Mouse (Mus musculus): ENCODE data around the gene Napb. TPM values are rescaled to one million over a fixed set of nuclear protein-coding genes. Genes with fewer than 3 reads are reported as not detected.

Napb gene
- polyA plus RNA-seq, 1 experiment from 2014 or later, result 2.8 TPM

DNA sequence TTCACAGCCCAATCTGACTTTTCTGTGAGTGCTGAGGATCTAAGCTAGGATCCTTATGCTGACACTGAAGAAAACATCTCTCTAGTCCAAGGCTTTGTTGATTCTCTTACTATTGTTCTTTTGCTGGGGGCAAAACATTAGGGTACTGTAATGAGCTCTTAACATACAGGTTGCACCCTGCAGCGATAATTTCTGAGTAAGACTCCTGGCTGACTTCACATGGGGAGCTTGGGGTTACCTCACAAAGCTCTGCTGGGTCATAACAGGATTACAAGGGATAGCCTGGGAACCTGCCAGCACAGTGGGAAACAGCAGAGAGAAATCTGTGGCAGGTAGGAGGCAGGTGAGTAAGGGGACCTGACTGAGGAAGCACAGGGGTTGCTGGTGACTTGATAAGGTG, 17.8 kb upstream of the Napb start, which contains the start of gene Cstl1:
Gene Cstl1 (plus strand): TSS at position 301 of the 400 bp plus-strand sequence.
- Histone ChIP-seq H3K4me1 (ENCODE audit: insufficient read depth) (no peaks in the 10 kb centered on the region), H3K4me3 (ENCODE audit: low read depth, low read length) (no peak within 1 kb of the TSS), H3K36me3 (ENCODE audit: insufficient read depth) (no peaks in the 10 kb centered on the region), H3K9me3 (ENCODE audit: low read depth, low read length) (no peaks in the 10 kb centered on the region), H3K4me2 (no peak within 1 kb of the TSS), H3K9ac (no peak within 1 kb of the TSS), H3K27ac (ENCODE audit: low read depth) (no peak within 1 kb of the TSS), H3K27me3 (ENCODE audit: insufficient read depth, low read length) (no peaks in the 10 kb centered on the region)
- WGBS, result 76% methylated on average over 1 of the region's 1 CpGs
- no peak for TF ChIP-seq CTCF (IDR thresholded peaks at IDR 0.05; ENCODE audit: low read depth)
- no peak for DNase-seq
- ATAC-seq (ENCODE audit: insufficient read depth), result no peak

- Histone ChIP-seq H3K4me3 (ENCODE audit: low read depth, low read length) (no peak overlapping the region), H3K27me3 (ENCODE audit: insufficient read depth, low read length) (no peaks in the 10 kb centered on the region), H3K36me3 (ENCODE audit: insufficient read depth) (no peaks in the 10 kb centered on the region), H3K4me2 (no peak overlapping the region), H3K4me1 (ENCODE audit: insufficient read depth) (no peaks in the 10 kb centered on the region), H3K27ac (ENCODE audit: low read depth) (no peak overlapping the region), H3K9ac (no peak overlapping the region), H3K9me3 (ENCODE audit: low read depth, low read length) (no peaks in the 10 kb centered on the region)
- TF ChIP-seq CTCF (IDR thresholded peaks at IDR 0.05; ENCODE audit: low read depth), result no peak
- ATAC-seq (ENCODE audit: insufficient read depth) (no peak), DNase-seq (no peak)
- 74% methylated on average over 3 of the region's 3 CpGs for WGBS
These were observed 11.7 kb upstream of the Napb start for GRCm38 (mm10) chr2:148743846-148744407.

- ATAC-seq (ENCODE audit: insufficient read depth) (no peak), DNase-seq (no peak)
- H3K9ac ChIP-seq, result no peak overlapping the region
- WGBS, result 75% methylated on average over 3 of the region's 3 CpGs
- H3K4me1 ChIP-seq (ENCODE audit: insufficient read depth), result no peaks in the 10 kb centered on the region
- H3K4me2 ChIP-seq, result no peak overlapping the region
- H3K4me3 ChIP-seq (ENCODE audit: low read depth, low read length), result no peak overlapping the region
- H3K36me3 ChIP-seq (ENCODE audit: insufficient read depth), result no peaks in the 10 kb centered on the region
- no peaks in the 10 kb centered on the region for H3K27me3 ChIP-seq (ENCODE audit: insufficient read depth, low read length)
- TF ChIP-seq CTCF (IDR thresholded peaks at IDR 0.05; ENCODE audit: low read depth), result no peak
- no peak overlapping the region for H3K27ac ChIP-seq (ENCODE audit: low read depth)
- no peaks in the 10 kb centered on the region for H3K9me3 ChIP-seq (ENCODE audit: low read depth, low read length)
These were observed 10.7 kb upstream of the Napb start for GRCm38 (mm10) chr2:148743001-148743400.

DNA sequence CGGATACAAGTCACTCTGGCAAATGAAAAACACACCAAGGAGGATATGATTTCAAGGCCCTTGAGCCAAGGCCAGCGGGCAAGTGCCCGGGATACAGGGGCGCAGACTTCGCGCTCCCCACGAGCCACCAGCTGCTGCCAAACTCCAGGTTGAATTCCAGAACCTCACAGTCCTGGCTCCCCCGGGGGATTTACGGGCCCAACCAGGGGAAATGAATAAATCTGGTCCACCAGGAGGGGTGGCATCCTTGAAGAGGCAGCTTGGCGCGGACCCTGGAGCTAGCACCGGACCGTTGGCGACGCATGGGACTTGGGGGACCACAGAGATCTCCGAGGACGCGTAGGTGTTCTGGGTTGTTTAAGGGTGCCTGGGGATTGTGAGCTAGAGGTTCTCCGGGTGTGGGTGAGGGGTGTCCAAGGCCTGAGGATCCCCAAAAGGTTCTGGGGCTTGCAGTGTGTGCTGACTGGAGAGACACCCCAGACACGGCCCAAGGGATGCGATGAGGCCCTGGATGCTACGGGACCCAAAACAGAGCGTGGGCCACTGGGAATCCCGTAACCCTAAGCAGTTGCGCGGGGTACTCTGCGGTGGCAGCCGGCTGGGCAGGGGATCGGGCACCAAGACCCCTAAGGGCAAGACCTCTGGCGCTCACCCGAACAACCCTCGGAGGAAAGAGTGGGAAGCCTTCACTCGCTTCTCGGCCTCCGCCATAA, 497 bp downstream of the Napb start:
- no peaks in the 10 kb centered on the region for H3K27me3 ChIP-seq (ENCODE audit: insufficient read depth, low read length)
- peak; percentile 72 for ATAC-seq (ENCODE audit: insufficient read depth)
- no peak for TF ChIP-seq CTCF (IDR thresholded peaks at IDR 0.05; ENCODE audit: low read depth)
- DNase-seq, result peak; percentile 17
- peak overlapping the region; percentile 72 for H3K4me3 ChIP-seq (ENCODE audit: low read depth, low read length)
- no peaks in the 10 kb centered on the region for H3K36me3 ChIP-seq (ENCODE audit: insufficient read depth)
- H3K27ac ChIP-seq (ENCODE audit: low read depth), result no peak overlapping the region
- 1% methylated on average over 34 of the region's 35 CpGs for WGBS
- peak overlapping the region; percentile 75 for H3K9ac ChIP-seq
- H3K4me2 ChIP-seq, result peak overlapping the region; percentile 84
- 0 out of 2 replicates have a peak, but pooled peaks cover 4% of the 10 kb centered on the region for H3K4me1 ChIP-seq (ENCODE audit: insufficient read depth)
- no peaks in the 10 kb centered on the region for H3K9me3 ChIP-seq (ENCODE audit: low read depth, low read length)

DNA sequence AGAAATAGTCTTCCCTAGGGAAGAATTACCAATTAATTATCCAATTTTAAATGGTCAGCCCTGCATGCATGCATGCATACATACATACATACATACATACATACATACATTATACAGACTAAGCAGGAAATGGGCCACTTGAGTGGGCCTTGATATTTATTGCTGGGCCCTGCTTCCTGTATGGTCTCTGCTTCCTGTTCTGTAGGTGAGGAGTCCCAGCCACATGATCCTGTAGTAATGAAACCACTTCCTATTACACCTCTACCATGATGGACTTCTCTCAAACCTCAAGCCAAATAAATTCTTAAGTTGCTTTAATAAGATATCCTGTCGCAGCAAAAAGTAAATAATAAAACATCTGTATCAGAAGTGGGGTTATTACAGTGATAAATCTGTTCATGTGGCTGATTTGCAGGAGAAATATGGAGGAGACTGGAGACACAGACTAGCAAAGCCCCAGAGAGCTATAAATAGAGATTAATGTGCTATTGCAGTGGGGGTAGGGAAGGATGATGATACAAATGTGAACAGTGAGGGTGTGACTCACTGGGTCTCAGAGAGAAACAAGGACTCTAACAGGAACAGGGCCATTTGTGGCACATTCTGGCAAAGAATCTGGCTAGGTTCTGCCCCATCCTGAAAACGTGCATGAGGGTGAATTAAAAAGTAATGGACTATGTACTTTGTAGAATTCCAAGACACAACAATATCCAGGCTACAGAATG, 12.8 kb downstream of the Napb start:
- H3K27me3 ChIP-seq (ENCODE audit: insufficient read depth, low read length), result no peaks in the 10 kb centered on the region
- ATAC-seq (ENCODE audit: insufficient read depth) (no peak), DNase-seq (no peak)
- H3K27ac ChIP-seq (ENCODE audit: low read depth), result no peak overlapping the region
- no peaks in the 10 kb centered on the region for H3K9me3 ChIP-seq (ENCODE audit: low read depth, low read length)
- 59% methylated on average over 2 of the region's 2 CpGs for WGBS
- H3K36me3 ChIP-seq (ENCODE audit: insufficient read depth), result no peaks in the 10 kb centered on the region
- H3K4me3 ChIP-seq (ENCODE audit: low read depth, low read length), result no peak overlapping the region
- H3K9ac ChIP-seq, result no peak overlapping the region
- no peak for TF ChIP-seq CTCF (IDR thresholded peaks at IDR 0.05; ENCODE audit: low read depth)
- H3K4me2 ChIP-seq, result no peak overlapping the region
- H3K4me1 ChIP-seq (ENCODE audit: insufficient read depth), result no peaks in the 10 kb centered on the region

- Histone ChIP-seq H3K4me1 (ENCODE audit: insufficient read depth) (no peaks in the 10 kb centered on the region), H3K4me2 (no peak overlapping the region), H3K27me3 (ENCODE audit: insufficient read depth, low read length) (no peaks in the 10 kb centered on the region), H3K36me3 (ENCODE audit: insufficient read depth) (no peaks in the 10 kb centered on the region), H3K27ac (ENCODE audit: low read depth) (no peak overlapping the region), H3K9me3 (ENCODE audit: low read depth, low read length) (no peaks in the 10 kb centered on the region), H3K9ac (no peak overlapping the region), H3K4me3 (ENCODE audit: low read depth, low read length) (no peak overlapping the region)
- 74% methylated on average over 2 of the region's 2 CpGs for WGBS
- TF ChIP-seq CTCF (IDR thresholded peaks at IDR 0.05; ENCODE audit: low read depth), result no peak
- no peak for DNase-seq
- no peak for ATAC-seq (ENCODE audit: insufficient read depth)
These were observed 15.2 kb downstream of the Napb start for GRCm38 (mm10) chr2:148717072-148717471.

DNA sequence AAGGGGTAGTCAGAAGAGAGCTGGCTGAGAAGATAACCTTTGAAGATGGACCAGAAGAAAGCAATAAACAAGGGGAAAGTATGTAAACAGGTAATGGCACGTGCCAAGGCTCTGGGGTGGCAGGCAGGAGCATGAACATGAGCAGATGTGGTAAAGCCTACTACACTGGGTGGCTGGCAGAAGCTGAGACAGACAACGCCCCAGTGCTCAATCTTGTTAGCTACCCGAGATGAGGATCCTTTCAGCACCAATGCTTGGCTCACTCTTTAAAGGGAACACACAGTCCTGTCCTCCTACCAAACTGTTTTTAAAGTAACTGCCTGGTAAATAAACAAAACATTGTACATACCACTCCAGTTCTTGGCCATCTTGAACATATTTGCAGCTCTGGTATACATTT, 19.9 kb downstream of the Napb start:
- no peak for ATAC-seq (ENCODE audit: insufficient read depth)
- Histone ChIP-seq H3K9me3 (ENCODE audit: low read depth, low read length) (no peaks in the 10 kb centered on the region), H3K4me3 (ENCODE audit: low read depth, low read length) (no peak overlapping the region), H3K4me1 (ENCODE audit: insufficient read depth) (no peaks in the 10 kb centered on the region), H3K27ac (ENCODE audit: low read depth) (no peak overlapping the region), H3K9ac (no peak overlapping the region), H3K4me2 (no peak overlapping the region), H3K36me3 (ENCODE audit: insufficient read depth) (no peaks in the 10 kb centered on the region), H3K27me3 (ENCODE audit: insufficient read depth, low read length) (no peaks in the 10 kb centered on the region)
- WGBS, result 72% methylated on average over 3 of the region's 3 CpGs
- no peak for TF ChIP-seq CTCF (IDR thresholded peaks at IDR 0.05; ENCODE audit: low read depth)
- no peak for DNase-seq

Measured in lung, embryonic 14.5 days (tissue).